Mouse (Mus musculus): Measurements from ENCODE around the gene Moxd1.
"Not testable (repeated sequence)": the region's sequence is repeated elsewhere in the genome, so short reads cannot be mapped to it uniquely, and the experiment has no call there.

Gene Moxd1

DNA sequence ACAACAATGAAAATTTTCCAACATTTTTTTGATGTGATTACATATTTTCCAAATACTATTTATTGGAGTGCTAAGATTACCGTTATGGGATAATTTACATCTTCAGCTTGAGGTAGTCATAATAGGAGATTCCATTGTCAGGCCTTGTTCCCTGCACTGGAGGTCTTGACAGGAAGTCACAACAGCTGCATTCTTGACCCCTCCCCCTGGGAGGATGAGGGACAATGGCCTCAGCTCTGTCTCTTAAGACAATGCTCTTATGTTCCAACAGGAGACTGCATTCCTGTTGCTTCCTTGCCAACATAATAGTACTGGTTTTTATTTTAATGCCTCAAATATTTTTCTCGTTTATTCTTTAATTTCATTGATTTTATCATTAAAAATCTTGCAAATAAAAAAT, 44.2 kb downstream of the Moxd1 start:
- DNase-seq (ENCODE audit: extremely low spot score, low read depth, low spot score) = no peak

DNA sequence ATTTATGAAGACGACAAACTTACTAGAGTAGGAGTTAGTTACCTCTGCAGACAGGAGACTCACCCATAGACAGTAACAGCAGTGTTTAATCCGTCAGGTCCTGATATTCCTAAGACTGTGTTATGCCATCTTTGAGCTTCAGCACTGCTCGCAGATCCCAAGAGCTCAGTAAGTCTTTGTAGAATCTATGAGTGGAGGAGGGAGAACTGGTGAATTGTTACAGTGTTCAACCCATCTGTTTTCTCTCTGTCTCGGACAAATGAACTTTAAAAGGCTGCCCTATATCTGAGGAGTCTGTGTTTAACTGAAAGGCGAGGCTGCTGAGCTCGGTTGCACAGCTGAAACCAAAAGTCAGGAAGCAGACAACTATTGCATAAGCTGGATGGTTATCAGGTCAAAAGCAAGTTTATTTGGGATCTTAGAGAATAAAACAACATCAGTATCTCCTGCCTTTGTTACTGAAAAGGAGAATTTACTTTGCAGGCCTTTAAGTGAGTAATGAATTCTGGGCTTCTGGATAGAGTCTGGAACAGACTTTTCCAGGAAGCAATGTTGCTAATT, 47.8 kb downstream of the Moxd1 start:
- no peak for DNase-seq (ENCODE audit: extremely low spot score, low read depth, low spot score)

DNA sequence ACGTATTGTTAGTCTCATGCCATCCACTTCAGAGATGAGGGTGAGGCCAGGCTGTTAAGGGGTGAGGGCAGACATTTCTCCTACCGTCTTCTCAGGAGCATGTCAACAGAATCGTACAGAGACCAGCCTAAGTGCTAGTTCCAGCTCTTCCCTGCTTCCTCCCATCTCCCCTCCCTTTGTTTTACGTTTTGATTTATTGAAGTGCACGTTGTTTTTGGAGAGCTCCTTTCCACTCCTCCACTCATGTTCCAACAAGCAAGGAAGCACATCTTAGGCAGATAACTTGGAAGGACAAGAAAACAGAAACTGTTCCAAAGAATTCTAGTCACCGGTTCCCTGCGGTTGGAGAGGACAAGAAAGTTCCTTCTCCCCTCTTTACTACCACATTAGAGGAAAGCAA, 52.9 kb downstream of the Moxd1 start:
- DNase-seq (ENCODE audit: extremely low spot score, low read depth, low spot score) = no peak

DNA sequence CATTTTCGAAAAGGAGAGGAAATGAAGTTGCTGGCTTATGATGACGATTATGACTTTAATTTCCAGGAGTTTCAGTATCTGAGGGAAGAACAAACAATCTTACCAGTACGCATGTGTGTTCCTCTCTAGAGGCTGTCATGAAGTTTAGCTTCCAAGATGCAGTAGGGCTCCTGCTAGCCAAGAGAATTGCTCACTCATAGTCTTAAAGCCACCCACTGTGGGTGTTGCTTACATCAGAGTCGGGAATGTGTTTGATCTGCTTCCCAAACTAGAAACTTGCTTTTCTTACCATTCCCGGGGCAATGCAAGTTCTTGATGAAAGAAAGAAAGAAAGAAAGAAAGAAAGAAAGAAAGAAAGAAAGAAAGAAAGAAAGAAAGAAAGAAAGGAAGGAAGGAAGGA, 59.3 kb downstream of the Moxd1 start:
- no peak for DNase-seq (ENCODE audit: extremely low spot score, low read depth, low spot score)

DNA sequence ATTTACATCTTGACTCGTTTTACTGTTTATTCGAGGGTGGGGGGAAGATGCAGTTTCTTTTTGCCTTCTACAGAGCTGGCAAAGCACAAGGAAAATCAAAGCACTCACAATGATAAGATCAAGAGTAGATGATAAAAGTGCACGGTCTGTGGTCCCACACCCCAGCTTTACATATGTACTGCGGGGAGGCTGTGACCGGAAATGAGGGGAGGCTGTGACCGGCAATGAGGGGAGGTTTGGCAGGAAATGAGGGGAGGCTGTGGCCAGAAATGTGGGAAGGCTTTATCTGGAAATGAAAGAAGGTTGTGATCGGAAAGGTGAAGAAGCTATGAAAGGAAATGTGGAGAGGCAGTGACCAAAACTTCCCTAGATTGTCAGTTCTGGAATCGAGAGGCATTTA, 68.3 kb downstream of the Moxd1 start:
- DNase-seq (ENCODE audit: extremely low spot score, low read depth, low spot score) = no peak

DNA sequence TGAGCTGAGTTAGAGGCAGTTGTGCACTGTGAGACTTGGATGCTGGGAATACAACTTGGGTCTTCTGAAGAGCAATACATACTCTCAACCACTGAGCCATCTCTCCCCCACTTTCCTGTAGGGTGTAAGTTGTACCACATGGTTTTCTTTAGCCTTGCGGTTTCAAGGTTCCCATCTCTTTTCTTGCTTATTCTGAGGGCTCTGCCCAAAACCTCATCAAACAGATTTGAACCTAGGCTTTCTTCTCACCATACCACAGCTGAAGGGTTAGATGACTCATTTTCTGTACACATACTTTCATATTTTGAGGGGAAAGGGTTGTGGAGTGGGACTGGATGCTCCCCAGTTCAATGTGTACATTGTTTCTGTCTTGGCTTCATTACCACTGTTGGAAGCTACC, 69.4 kb downstream of the Moxd1 start:
- DNase-seq (ENCODE audit: extremely low spot score, low read depth, low spot score) = no peak

DNA sequence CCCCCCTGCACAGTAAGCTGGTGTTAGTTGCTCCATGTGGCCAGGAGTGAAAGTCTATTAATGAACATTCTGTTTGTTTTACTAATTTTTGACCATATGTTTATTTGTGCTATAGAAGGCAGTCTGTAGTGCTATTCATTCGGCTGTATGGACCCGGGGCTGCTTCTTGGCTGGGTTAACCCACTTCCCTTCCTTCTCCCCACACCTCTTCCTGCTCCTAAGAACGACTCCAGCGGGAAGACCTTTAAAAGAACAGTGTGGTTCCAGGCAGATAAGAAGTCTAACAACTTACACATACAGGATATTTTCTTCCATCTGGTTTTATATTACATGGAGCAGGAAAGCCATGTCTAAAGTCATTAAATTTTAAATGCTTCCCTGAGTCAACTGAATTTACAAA, 73.3 kb downstream of the Moxd1 start:
- no peak for DNase-seq (ENCODE audit: extremely low spot score, low read depth, low spot score)

DNA sequence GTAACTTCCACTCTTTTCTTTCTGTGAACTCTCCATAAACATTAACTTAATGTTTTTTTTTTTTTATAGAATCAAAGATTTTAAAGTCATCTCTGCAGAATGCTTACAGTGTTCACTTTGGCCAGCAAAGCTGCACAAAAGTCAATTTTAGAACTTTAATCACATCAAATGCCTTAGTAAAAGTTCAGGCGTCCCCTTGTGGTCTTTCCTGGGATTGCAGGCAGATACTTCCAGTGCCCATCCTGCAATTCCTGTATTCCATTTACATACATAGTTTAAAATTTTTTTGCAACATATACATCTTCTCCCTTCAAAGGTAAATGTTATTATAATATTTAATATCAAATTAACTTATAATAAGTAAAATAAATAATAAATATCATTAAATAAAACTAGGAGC, 74.5 kb downstream of the Moxd1 start:
- DNase-seq (ENCODE audit: extremely low spot score, low read depth, low spot score) = peak; percentile 41

DNA sequence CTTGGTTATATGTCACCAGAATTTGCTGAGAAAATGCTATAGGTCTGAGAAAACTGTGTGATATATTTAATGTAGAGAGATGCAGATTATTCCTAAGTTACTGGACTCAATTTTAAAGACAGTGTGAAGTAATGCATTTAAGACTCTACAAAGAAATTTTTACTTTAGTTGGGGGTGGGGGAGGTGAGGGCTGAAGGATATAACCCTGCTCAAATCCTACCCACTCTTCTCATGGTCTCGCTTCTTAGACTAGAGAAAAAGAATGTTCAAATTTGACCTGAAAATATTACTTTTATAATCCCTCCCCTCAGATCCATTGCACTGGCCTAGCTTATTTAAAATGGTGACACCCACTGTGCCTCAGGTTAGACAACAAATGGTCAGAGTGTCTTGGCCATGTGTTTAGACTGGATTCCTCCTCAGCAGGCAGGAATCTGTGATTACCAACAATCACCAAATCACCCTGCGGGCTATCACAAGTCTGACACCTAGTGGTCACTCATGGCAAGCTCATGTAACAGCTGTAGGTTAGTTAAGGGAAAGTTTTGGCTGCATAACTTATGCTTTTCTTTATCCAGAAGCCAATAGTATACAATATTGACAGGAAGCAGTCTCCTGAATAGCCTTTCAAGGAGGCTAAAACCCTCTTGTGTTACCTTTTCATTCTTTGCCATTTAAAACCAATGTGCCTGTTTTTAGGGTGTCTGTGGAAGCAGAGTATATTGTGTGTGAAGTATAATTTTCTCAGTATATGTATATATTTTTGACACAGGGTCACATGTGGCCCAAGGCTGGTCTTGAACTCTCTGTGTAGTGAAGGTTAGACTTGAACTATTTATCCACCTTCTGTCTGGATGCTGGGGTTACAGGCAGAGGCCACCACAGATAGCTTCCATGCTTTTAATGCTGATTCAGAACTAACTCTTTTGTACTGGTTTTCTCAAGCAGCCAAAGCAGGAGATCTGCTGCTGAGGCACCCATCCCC, 75.2 kb downstream of the Moxd1 start:
- DNase-seq (ENCODE audit: extremely low spot score, low read depth, low spot score) = peak; percentile 52

DNA sequence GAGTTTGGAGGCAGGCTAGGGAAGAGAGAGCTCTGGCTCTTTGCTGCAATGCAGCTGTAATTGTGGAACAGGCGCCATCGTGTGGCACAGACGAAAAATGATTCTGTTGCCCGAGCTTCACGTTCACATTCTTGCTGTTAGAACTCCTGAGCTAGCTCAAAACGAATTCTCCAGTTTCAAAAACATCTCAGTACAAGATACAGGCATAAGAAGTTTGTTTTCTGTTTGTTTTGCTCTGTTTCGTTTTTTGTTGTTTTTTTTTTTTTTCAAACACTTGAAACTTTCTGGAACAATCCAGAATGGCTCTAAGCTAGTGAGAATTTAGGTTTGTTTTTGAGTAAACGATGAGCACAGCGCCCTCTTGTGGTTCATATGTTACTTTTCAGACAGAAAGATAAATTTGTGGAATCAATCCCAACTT, 88.9 kb downstream of the Moxd1 start:
- DNase-seq (ENCODE audit: extremely low spot score, low read depth, low spot score) = peak; percentile 95

DNA sequence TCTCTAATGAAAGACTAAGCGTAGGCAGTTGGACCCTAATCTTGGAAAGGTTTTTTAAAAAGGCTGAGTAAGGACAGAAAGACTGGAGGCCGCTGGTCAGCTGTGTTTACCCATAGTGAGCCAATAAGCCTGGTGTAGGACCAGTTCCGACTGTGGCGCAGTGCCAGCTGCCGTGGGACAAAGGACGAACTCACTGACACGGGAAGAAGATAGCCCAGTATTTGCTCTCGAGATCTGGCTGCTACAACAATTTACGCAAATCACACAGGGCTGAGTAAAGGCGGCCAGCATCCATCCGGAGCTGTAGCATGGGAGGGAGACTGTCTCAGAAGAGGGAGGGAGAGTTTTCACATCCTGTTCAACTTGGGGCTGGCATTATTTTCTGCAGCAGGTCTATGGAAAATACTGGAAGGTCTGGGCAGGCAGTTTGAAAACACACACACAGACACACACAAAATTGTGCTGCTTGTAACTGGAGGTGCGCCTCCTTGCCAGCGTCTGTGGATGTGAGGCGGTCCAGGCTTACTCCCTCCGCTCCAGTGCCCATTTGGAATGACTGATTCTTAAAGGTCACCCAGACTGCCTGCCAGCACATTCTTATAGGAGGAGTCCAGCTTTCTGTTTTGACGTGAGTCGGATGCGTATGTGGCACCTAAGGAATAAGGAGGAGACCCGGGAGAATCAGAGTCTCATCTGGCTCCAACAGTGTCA, 94.0 kb downstream of the Moxd1 start:
- no peak for DNase-seq (ENCODE audit: extremely low spot score, low read depth, low spot score)

DNA sequence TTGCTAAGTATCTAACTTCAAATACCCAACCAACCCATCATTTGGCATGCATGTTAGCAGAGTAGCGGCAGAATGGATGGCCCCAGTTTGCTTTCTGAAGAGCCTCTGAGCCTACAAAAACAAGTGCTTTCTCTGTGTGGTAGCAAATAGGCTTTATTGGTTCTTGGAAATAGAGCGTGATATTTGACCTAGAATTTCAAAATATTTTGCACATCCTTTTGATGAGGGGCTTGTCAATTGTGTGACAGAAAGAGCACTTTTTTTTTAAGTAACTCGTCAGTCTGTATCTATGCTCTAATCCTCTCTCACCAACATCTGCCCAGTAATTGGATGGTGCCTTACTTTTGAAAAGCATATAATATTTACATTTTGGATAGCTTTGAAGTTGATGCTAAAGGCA, 97.0 kb downstream of the Moxd1 start:
- DNase-seq (ENCODE audit: extremely low spot score, low read depth, low spot score) = no peak

DNA sequence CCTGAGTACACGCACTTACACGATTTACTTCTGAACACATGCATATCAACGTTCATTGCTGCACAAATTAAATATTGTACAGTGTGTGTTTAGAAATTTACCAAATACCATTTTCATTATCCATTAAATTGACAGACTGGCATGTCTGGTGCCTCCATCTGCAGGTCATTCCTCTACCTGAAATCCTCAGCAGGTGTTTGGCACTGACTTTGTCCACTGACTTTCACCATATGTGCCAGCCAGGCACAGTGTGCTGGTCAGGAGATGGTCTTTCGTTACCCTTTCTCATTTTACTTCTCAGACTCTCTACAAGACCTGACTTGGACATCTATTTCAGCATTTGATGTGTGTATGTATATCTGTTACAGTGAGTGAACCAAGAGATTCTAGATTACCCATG, 99.7 kb downstream of the Moxd1 start:
- DNase-seq (ENCODE audit: extremely low spot score, low read depth, low spot score) = no peak

DNA sequence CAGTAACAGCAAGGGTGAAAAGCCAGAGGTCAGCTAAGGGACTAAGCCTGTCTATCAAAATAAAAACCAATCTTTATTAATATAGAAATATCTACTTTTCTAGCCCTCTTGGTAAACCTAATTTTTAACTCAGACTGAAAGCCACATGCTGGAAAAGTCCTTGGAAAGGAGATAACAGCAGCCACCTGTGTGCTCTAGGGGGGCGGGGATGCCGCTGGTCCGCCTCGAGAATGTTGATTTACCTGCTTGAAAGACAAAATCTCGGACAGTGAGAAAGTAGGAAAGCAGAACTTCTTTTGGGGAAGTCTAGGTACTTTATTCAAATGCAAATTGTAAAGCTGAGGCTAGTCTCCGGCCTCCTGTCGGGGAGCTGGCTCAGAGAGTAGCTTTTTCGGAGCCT, 103.9 kb downstream of the Moxd1 start:
- not testable (repeated sequence) for DNase-seq (ENCODE audit: extremely low spot score, low read depth, low spot score)

DNA sequence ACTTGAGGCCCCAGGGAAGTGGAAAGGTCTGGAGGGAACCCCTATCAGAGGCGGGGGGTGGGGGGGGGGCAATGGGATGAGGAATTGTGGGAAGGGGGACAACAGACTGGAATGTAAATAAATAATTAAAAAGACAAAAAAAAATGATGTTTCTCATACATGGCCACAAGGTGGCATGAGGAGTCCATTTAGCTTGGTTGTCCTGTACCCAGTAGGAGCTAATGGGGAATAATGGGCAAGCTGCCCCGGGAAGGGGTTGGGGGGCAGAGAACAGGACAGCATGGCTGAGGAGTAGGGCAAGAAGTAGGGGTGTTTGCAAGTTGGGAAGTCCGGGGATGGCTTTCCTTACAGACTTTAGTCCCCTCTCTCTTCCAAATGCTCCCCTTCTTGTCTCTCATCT, 109.5 kb downstream of the Moxd1 start:
- DNase-seq (ENCODE audit: extremely low spot score, low read depth, low spot score) = no peak

DNA sequence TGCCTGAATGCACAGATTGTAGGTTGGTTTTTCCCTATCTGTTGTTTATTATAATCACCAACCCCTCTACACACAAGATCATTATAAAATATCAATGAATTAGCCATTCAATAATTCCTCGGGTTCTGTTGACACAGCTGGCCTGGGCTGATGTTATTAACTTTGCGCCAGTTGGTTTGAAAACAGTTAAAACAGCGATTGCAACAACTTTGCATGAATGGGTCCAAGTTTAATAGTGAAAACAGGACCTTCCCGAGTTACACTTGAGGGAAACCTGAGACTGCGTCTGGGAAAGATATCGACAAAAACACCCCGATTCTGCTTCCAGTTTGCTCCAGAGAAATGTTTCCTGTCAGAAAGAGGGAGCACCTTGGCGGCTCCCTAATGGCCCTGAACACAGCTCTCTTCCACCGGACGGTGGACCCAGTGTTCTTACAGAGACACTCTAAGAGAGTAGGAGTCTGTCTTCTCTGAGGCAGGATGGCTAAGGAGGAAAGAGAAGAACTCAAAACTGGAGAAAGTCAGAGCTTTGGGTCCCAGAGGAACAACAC, 116.4 kb downstream of the Moxd1 start:
- no peak for DNase-seq (ENCODE audit: extremely low spot score, low read depth, low spot score)

DNA sequence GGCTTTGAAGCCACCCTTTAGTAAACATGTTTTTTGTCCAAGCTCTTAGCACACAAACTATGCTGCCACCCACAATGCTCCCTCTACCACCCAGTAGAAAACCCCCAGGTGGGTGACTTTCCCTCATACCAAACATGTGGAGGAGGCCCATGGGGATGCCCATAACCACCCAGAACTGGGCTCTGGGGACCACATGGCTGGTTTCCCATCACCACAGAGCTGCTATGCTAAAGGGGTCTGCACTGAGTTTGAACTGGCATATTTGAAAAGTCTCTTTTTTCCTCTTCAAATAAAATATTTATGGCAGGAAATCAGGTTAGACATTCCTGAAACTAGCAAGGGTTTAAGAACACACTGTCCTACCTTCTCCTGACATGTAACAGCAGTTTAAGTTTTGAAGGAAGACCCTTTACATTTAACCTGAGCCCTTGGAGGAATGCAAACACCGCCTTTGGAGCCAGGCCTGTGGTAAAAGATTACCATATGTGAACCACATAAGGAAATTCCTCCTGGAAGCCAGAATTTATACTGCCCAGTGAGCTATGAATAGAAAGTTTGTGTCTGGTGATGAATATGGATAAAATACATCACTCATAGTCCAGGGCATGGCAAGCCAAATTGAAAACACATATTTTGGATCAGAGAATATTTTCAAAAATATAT, 117.4 kb downstream of the Moxd1 start:
- no peak for DNase-seq (ENCODE audit: extremely low spot score, low read depth, low spot score)

DNA sequence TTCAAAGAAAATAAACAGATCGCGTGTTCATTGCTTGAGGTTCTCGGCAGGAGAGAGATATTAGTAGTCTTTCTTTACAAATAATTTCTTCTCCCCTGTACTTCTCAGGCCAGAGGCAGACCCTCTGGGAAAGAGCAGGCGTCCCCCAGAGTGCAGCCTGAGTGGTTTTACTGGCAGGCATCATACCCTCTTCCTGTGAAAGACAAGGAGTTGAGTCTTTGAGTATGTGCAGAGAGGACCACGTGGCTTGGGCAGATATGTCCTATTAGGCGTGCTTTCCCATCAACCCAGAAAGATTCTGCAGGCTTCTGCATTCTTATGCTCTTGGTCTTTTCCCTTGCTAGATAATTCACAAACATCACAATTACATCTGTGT, 117.9 kb downstream of the Moxd1 start:
- no peak for DNase-seq (ENCODE audit: extremely low spot score, low read depth, low spot score)

DNA sequence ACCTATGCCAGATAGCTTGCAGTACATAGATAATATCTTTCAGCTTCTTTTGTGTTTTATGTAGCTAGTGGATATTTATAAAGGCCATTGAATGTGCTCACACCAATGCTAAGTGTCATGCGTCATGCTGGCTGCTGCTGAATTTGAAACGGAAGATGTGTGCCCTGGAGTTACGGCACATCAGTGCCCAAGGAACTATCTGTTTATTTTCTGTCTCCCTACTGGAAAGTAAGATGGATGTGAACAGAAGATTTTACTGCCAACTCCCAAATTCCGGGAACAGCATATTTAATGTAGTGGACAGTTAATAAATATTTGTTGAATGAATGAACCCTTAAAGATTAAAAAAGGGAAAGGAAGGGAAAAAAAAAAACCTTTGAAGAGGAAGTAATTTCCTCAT, 119.8 kb downstream of the Moxd1 start:
- DNase-seq (ENCODE audit: extremely low spot score, low read depth, low spot score) = no peak

Measured in hindlimb bud, embryonic 11.5 days (tissue).